Mouse (Mus musculus): ENCODE results near the gene Olfr211. TPM values are rescaled to one million over a fixed set of nuclear protein-coding genes. Genes with fewer than 3 reads are reported as not detected.
A peak's percentile ranks its signal among the peaks of the same experiment; 100 is the strongest.
"Not testable (repeated sequence)": the region's sequence is repeated elsewhere in the genome, so short reads cannot be mapped to it uniquely, and the experiment has no call there.

Olfr211 gene
- not detected for total RNA-seq (2021)
- not detected in 2 replicates for polyA plus RNA-seq (2012; rRNA removed)
- long read RNA-seq: 0 reads

- no peak for DNase-seq
Measured at GRCm38 (mm10) chr6:116488791-116489190, at the start of gene Olfr211. Gene Olfr211 (plus strand): TSS chr6:116489091.

DNA sequence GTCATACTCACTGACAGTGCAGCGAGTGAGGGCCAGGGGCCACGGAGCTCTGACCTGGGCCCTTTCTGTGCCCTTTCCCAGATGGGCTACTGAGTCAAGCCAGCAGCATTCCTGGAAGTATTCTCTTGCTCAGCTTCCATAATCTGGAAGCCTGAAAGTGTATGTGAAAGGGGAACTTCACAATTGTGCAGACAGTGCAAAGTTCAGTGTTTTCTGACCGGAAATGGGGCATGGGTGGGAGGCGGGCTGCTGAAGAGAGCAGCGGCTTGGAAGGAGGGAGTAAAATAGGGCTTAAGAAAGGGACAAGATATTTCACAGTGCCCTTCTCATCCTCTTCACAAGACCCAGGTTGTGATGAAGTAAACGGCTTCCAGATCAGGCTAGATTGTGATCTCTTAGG lies 49.4 kb upstream of the Olfr211 start:
- DNase-seq: no peak

DNA sequence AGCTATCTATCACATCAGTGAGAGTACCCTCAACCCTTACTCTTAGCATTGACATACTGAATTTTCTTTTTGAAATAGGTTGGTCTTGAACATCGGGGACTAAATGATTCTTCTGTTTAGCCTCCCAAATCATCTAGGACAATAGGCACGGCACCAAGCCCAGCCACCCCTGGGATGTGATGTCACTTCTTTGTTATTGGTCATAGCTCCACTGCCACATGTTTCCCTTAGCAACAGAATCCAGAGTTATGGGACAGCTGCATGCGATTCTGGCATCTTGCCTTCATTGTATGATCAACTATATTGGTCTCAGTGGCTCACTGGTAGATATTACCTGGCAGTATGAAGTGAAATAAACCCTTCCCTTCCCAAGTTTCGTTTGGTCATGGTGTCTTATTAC lies 48.4 kb upstream of the Olfr211 start:
- no peak for DNase-seq

DNA sequence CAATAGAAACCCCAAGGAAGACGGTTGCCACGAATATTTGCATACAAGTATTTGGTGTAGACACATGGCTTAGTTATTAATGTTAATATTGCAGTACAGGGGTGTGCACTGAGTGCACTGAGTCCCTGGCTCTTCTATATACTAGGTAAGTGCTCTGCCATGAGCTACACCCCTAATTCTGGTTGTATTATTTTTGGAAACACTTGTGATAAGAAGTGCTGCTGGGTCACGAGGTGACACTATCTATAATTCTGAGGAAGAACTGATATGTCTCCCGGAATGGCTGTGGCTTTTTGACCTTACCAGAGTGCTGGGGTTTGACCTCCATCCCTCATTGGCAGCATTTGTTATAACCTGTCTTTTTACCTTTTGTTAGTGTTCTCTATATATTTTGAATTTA lies 48.0 kb upstream of the Olfr211 start:
- no peak for DNase-seq

GRCm38 (mm10) chr6:116455781-116456180 lies 33.1 kb upstream of the Olfr211 start:
- peak; percentile 19 for DNase-seq

DNA sequence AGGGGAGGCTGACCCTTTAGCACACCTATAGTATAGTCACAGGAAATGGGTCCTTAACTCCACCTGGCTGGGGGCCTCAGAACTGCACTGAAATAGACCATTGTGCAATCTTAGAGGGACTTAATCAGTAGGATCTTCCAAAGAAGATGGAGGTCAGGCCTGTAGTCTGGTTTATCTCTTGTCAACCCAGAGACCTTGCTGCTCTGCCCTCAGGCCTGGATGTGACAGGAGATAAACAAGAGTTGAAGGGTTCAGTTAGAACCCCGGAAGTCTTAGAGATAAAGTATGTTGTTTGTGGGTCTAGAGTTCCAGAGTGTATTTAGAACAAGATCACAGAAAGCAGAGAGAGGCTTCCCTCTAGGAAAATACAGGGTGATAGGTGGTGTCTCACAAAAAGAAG lies 32.4 kb upstream of the Olfr211 start:
- no peak for DNase-seq

GRCm38 (mm10) chr6:116458728-116459127 lies 30.2 kb upstream of the Olfr211 start:
- DNase-seq: no peak

DNA sequence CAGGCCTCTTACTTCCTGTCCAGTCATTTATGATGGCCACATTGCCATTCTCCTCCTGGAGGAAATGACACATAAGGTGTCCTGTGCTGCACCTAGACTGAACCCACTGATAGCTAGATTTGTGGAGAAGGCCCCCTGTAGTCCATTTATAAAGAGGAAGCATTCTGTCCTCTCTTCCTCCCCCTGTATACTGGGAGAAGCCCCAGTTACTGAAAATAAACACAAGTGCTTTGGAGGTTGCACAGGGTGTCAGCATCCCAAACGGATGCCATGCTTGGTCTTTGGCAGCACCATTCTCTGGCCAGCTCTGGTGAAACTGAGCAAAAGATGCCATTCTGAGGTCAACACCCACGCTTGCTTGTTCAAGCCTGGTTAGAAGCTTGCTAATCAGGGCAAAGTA lies 29.7 kb upstream of the Olfr211 start:
- no peak for DNase-seq

GRCm38 (mm10) chr6:116460544-116461283 lies 28.2 kb upstream of the Olfr211 start, which contains the start of gene Alox5:
Gene Alox5 (minus strand): TSS chr6:116461178.
- DNase-seq: peak; percentile 46

GRCm38 (mm10) chr6:116468081-116468480 lies 20.8 kb upstream of the Olfr211 start:
- no peak for DNase-seq

- no peak for DNase-seq
Measured at GRCm38 (mm10) chr6:116485081-116485480, 3.8 kb upstream of the Olfr211 start.

GRCm38 (mm10) chr6:116486833-116487232 lies 2.1 kb upstream of the Olfr211 start:
- no peak for DNase-seq

- DNase-seq: no peak
Measured at GRCm38 (mm10) chr6:116493742-116494141, 4.9 kb downstream of the Olfr211 start.

DNA sequence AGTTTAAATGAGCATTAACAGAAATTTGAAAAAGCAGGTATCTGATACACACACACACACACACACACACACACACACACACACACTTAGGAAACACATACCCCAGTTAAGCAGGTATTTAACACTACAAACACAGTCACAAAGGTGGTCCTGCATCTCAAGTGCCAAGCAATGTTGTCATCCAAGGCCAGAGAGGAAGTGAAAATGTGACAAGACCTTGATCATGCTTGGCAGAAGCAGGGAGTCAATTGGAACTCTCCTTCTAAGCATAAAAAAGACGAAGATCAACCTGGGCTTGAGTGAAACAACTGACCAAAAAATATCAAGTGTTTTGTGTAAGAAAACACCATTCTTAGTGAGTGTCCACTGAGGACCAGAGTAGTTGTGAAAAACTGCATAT lies 7.1 kb downstream of the Olfr211 start:
- no peak for DNase-seq

GRCm38 (mm10) chr6:116506302-116507003 lies 17.6 kb downstream of the Olfr211 start, which contains the start of gene Olfr212:
Gene Olfr212 (plus strand): TSS chr6:116506516.
- DNase-seq: not testable (repeated sequence)

DNA sequence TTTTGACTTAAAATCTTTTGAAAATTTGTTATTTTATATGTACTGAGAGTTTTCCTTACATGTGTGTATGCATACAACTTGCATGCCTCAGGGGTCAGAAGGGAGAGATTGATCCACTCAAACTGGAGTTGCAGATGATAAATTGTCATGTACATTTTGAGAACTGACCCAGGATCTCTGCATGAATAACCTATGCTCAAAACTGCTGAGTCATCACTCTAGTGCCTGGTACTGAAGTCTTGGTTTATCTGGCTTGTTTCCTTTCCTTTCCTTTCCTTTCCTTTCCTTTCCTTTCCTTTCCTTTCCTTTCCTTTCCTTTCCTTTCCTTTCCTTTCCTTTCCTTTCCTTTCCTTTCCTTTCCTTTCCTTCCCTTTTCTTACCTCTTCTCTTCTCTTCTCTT lies 25.9 kb downstream of the Olfr211 start:
- no peak for DNase-seq

- no peak for DNase-seq
Measured at GRCm38 (mm10) chr6:116538156-116538555, 49.3 kb downstream of the Olfr211 start, which contains the start of gene Olfr213. Gene Olfr213 (plus strand): TSS chr6:116538456.

GRCm38 (mm10) chr6:116542500-116542899 lies 53.6 kb downstream of the Olfr211 start:
- DNase-seq: no peak

Other genes with a start within 250 kb of the Olfr211 start
- 1 to 10 TPM in 1 of 2 experiments, under 1 TPM in 1; 0.93 to 1.7 TPM for gene Zfand4, start 224.9 kb upstream of the Olfr211 start, total RNA-seq (2021)
- 0.12 and 0.21 TPM in 2 replicates for gene Zfand4, start 224.9 kb upstream of the Olfr211 start, polyA plus RNA-seq (2012; rRNA removed)
- 10 to 100 TPM; 52.9 to 69.4 TPM for gene March8, start 151.1 kb upstream of the Olfr211 start, total RNA-seq (2021)
- 81.0 and 98.0 TPM in 2 replicates for gene March8, start 151.1 kb upstream of the Olfr211 start, polyA plus RNA-seq (2012; rRNA removed)
- gene Alox5, start 27.9 kb upstream of the Olfr211 start, total RNA-seq (2021): 1 to 10 TPM; 1.3 to 2.2 TPM
- gene Alox5, start 27.9 kb upstream of the Olfr211 start, polyA plus RNA-seq (2012; rRNA removed): 1.4 and 1.8 TPM in 2 replicates
- gene Olfr212, start 17.4 kb downstream of the Olfr211 start, total RNA-seq (2021): under 1 TPM in 1 of 2 experiments, not detected in 1; 0.21 TPM
- not detected in 2 replicates for gene Olfr212, start 17.4 kb downstream of the Olfr211 start, polyA plus RNA-seq (2012; rRNA removed)
- gene Olfr213, start 49.4 kb downstream of the Olfr211 start, total RNA-seq (2021): not detected
- not detected in 2 replicates for gene Olfr213, start 49.4 kb downstream of the Olfr211 start, polyA plus RNA-seq (2012; rRNA removed)
- gene Gm5580, start 62.0 kb downstream of the Olfr211 start, total RNA-seq (2021): 1 to 10 TPM; 2.2 to 3.0 TPM
- 0.09 TPM in 1 of 2 replicates, not detected in the other for gene Gm5580, start 62.0 kb downstream of the Olfr211 start, polyA plus RNA-seq (2012; rRNA removed)
- not detected for gene Olfr214, start 65.1 kb downstream of the Olfr211 start, total RNA-seq (2021)
- gene Olfr214, start 65.1 kb downstream of the Olfr211 start, polyA plus RNA-seq (2012; rRNA removed): not detected in 2 replicates
- gene Olfr215, start 95.1 kb downstream of the Olfr211 start, total RNA-seq (2021): not detected
- gene Olfr215, start 95.1 kb downstream of the Olfr211 start, polyA plus RNA-seq (2012; rRNA removed): not detected in 2 replicates
- gene Zfp422, start 139.9 kb downstream of the Olfr211 start, total RNA-seq (2021): 10 to 100 TPM; 14.8 to 22.9 TPM
- gene Zfp422, start 139.9 kb downstream of the Olfr211 start, polyA plus RNA-seq (2012; rRNA removed): 5.0 and 6.6 TPM in 2 replicates
- 10 to 100 TPM in 1 of 2 experiments, 1 to 10 TPM in 1; 3.8 to 13.4 TPM for gene Depp1, start 161.5 kb downstream of the Olfr211 start, total RNA-seq (2021)
- gene Depp1, start 161.5 kb downstream of the Olfr211 start, polyA plus RNA-seq (2012; rRNA removed): 16.6 and 22.8 TPM in 2 replicates
- gene Rassf4, start 184.9 kb downstream of the Olfr211 start, total RNA-seq (2021): 1 to 10 TPM; 3.9 to 7.4 TPM
- 2.3 TPM in 2 replicates for gene Rassf4, start 184.9 kb downstream of the Olfr211 start, polyA plus RNA-seq (2012; rRNA removed)
- gene Tmem72, start 227.8 kb downstream of the Olfr211 start, total RNA-seq (2021): under 1 TPM; 0.03 to 0.06 TPM
- under 0.01 TPM in 1 of 2 replicates, not detected in the other for gene Tmem72, start 227.8 kb downstream of the Olfr211 start, polyA plus RNA-seq (2012; rRNA removed)

Measured in adrenal gland, adult 2 months (tissue).